Mouse (Mus musculus) urinary bladder, postnatal 36 days (tissue): Measurements from ENCODE around the gene Pld3.

Experiments
- DNase-seq, 2 experiments: peaks; one replicate each; pipeline ENCODE4 v3.0.0; 2022; ENCODE audit warnings: low spot score in 2 of 2, mixed read lengths in 1 of 2

Gene Pld3

GRCm38 (mm10) chr7:27486770-27487697, 66.0 kb downstream of the Pld3 start, which contains the start of gene Sertad1:
Sertad1 (plus strand) TSS chr7:27486910.
- peak; percentile 100 for DNase-seq

- DNase-seq: peak in 1 of 2 experiments; percentile 37
These were observed 66.8 kb downstream of the Pld3 start for GRCm38 (mm10) chr7:27486102-27486769.

- no peak for DNase-seq
These were observed 69.2 kb downstream of the Pld3 start for GRCm38 (mm10) chr7:27483860-27484259.
